Mouse (Mus musculus): Measurements from ENCODE around the gene Szrd1. TPM values are rescaled to one million over a fixed set of nuclear protein-coding genes. Genes with fewer than 3 reads are reported as not detected.

Gene Szrd1
- polyA plus RNA-seq, 1 experiment from 2014 or later: 23.3 TPM

GRCm38 (mm10) chr4:141132191-141132590 is 7.4 kb downstream of the Szrd1 start:
- peak overlapping the region; percentile 42 for H3K9ac ChIP-seq (ENCODE audit: low read depth, low read length)
- WGBS: 31% methylated on average over 8 of the region's 8 CpGs
- peaks cover 3% of the 10 kb centered on the region; the same call in 1 of the 2 replicates for H3K36me3 ChIP-seq (ENCODE audit: control insufficient read depth, insufficient read depth, low read length)
- H3K4me2 ChIP-seq (replicated peaks; ENCODE audit: low read depth, low read length): peak overlapping the region; percentile 21; the same call in 1 of the 2 replicates
- H3K27ac ChIP-seq (ENCODE audit: low read depth, low read length): peak overlapping the region; percentile 90
- H3K4me1 ChIP-seq (ENCODE audit: control insufficient read depth, insufficient read depth, low read length): peaks cover 61% of the 10 kb centered on the region
- no peaks in the 10 kb centered on the region for H3K9me3 ChIP-seq (ENCODE audit: control insufficient read depth, low read length)
- ATAC-seq (ENCODE audit: low FRiP score, low TSS enrichment): peak; percentile 41; the same call in 1 of the 2 replicates
- H3K4me3 ChIP-seq (ENCODE audit: low read length): no peak overlapping the region
- H3K27me3 ChIP-seq (ENCODE audit: control insufficient read depth, insufficient read depth, low read length): no peaks in the 10 kb centered on the region

- Histone ChIP-seq H3K4me2 (replicated peaks; ENCODE audit: low read depth, low read length) (peak overlapping the region; percentile 21), H3K9me3 (ENCODE audit: control insufficient read depth, low read length) (no peaks in the 10 kb centered on the region), H3K36me3 (ENCODE audit: control insufficient read depth, insufficient read depth, low read length) (peaks cover under 1% of the 10 kb centered on the region; the same call in 1 of the 2 replicates), H3K9ac (ENCODE audit: low read depth, low read length) (0 out of 2 replicates have a peak overlapping the region, but pooled peaks have one; percentile 42), H3K27ac (ENCODE audit: low read depth, low read length) (peak overlapping the region; percentile 90), H3K4me3 (ENCODE audit: low read length) (no peak overlapping the region), H3K27me3 (ENCODE audit: control insufficient read depth, insufficient read depth, low read length) (no peaks in the 10 kb centered on the region), H3K4me1 (ENCODE audit: control insufficient read depth, insufficient read depth, low read length) (peaks cover 55% of the 10 kb centered on the region)
- WGBS: 12% methylated on average over 5 of the region's 5 CpGs
- peak; percentile 43 for ATAC-seq (ENCODE audit: low FRiP score, low TSS enrichment)
These were observed 8.0 kb downstream of the Szrd1 start for GRCm38 (mm10) chr4:141131531-141132061.

GRCm38 (mm10) chr4:141130704-141131342 is 8.8 kb downstream of the Szrd1 start:
- Histone ChIP-seq H3K9ac (ENCODE audit: low read depth, low read length) (no peak overlapping the region), H3K36me3 (ENCODE audit: control insufficient read depth, insufficient read depth, low read length) (no peaks in the 10 kb centered on the region), H3K27ac (ENCODE audit: low read depth, low read length) (peak overlapping the region; percentile 90), H3K27me3 (ENCODE audit: control insufficient read depth, insufficient read depth, low read length) (no peaks in the 10 kb centered on the region), H3K4me2 (replicated peaks; ENCODE audit: low read depth, low read length) (no peak overlapping the region), H3K4me3 (ENCODE audit: low read length) (no peak overlapping the region), H3K9me3 (ENCODE audit: control insufficient read depth, low read length) (no peaks in the 10 kb centered on the region), H3K4me1 (ENCODE audit: control insufficient read depth, insufficient read depth, low read length) (peaks cover 52% of the 10 kb centered on the region)
- WGBS: 46% methylated on average over 6 of the region's 6 CpGs
- no peak for ATAC-seq (ENCODE audit: low FRiP score, low TSS enrichment)

GRCm38 (mm10) chr4:141129190-141129710 is 10.3 kb downstream of the Szrd1 start:
- Histone ChIP-seq H3K9me3 (ENCODE audit: control insufficient read depth, low read length) (no peaks in the 10 kb centered on the region), H3K9ac (ENCODE audit: low read depth, low read length) (no peak overlapping the region), H3K4me1 (ENCODE audit: control insufficient read depth, insufficient read depth, low read length) (peaks cover 38% of the 10 kb centered on the region), H3K36me3 (ENCODE audit: control insufficient read depth, insufficient read depth, low read length) (no peaks in the 10 kb centered on the region), H3K4me2 (replicated peaks; ENCODE audit: low read depth, low read length) (no peak overlapping the region), H3K27me3 (ENCODE audit: control insufficient read depth, insufficient read depth, low read length) (no peaks in the 10 kb centered on the region), H3K27ac (ENCODE audit: low read depth, low read length) (no peak overlapping the region), H3K4me3 (ENCODE audit: low read length) (no peak overlapping the region)
- 63% methylated on average over 6 of the region's 6 CpGs for WGBS
- ATAC-seq (ENCODE audit: low FRiP score, low TSS enrichment): no peak

- Histone ChIP-seq H3K9ac (ENCODE audit: low read depth, low read length) (no peak overlapping the region), H3K4me2 (replicated peaks; ENCODE audit: low read depth, low read length) (no peak overlapping the region), H3K4me3 (ENCODE audit: low read length) (no peak overlapping the region), H3K27ac (ENCODE audit: low read depth, low read length) (no peak overlapping the region), H3K27me3 (ENCODE audit: control insufficient read depth, insufficient read depth, low read length) (no peaks in the 10 kb centered on the region), H3K9me3 (ENCODE audit: control insufficient read depth, low read length) (no peaks in the 10 kb centered on the region), H3K36me3 (ENCODE audit: control insufficient read depth, insufficient read depth, low read length) (peaks cover 12% of the 10 kb centered on the region), H3K4me1 (ENCODE audit: control insufficient read depth, insufficient read depth, low read length) (0 out of 2 replicates have a peak, but pooled peaks cover 8% of the 10 kb centered on the region)
- WGBS: 22% methylated on average over 1 of the region's 1 CpGs
- ATAC-seq (ENCODE audit: low FRiP score, low TSS enrichment): no peak
These were observed 16.5 kb downstream of the Szrd1 start for GRCm38 (mm10) chr4:141123065-141123464.

GRCm38 (mm10) chr4:141122663-141123062 is 16.9 kb downstream of the Szrd1 start:
- no peaks in the 10 kb centered on the region for H3K9me3 ChIP-seq (ENCODE audit: control insufficient read depth, low read length)
- ATAC-seq (ENCODE audit: low FRiP score, low TSS enrichment): no peak
- 71% methylated on average over 7 of the region's 7 CpGs for WGBS
- no peak overlapping the region for H3K4me2 ChIP-seq (replicated peaks; ENCODE audit: low read depth, low read length)
- no peak overlapping the region for H3K27ac ChIP-seq (ENCODE audit: low read depth, low read length)
- no peak overlapping the region for H3K4me3 ChIP-seq (ENCODE audit: low read length)
- H3K9ac ChIP-seq (ENCODE audit: low read depth, low read length): no peak overlapping the region
- 0 out of 2 replicates have a peak, but pooled peaks cover 8% of the 10 kb centered on the region for H3K4me1 ChIP-seq (ENCODE audit: control insufficient read depth, insufficient read depth, low read length)
- peaks cover 17% of the 10 kb centered on the region for H3K36me3 ChIP-seq (ENCODE audit: control insufficient read depth, insufficient read depth, low read length)
- no peaks in the 10 kb centered on the region for H3K27me3 ChIP-seq (ENCODE audit: control insufficient read depth, insufficient read depth, low read length)

- peak; percentile 65 for ATAC-seq (ENCODE audit: low FRiP score, low TSS enrichment)
- Histone ChIP-seq H3K9me3 (ENCODE audit: control insufficient read depth, low read length) (no peaks in the 10 kb centered on the region), H3K4me3 (ENCODE audit: low read length) (no peak overlapping the region), H3K27ac (ENCODE audit: low read depth, low read length) (no peak overlapping the region), H3K4me1 (ENCODE audit: control insufficient read depth, insufficient read depth, low read length) (0 out of 2 replicates have a peak, but pooled peaks cover 8% of the 10 kb centered on the region), H3K27me3 (ENCODE audit: control insufficient read depth, insufficient read depth, low read length) (no peaks in the 10 kb centered on the region), H3K4me2 (replicated peaks; ENCODE audit: low read depth, low read length) (no peak overlapping the region), H3K36me3 (ENCODE audit: control insufficient read depth, insufficient read depth, low read length) (peaks cover 35% of the 10 kb centered on the region), H3K9ac (ENCODE audit: low read depth, low read length) (no peak overlapping the region)
- whole genome bisulfite sequencing: 26% methylated on average over 11 of the region's 11 CpGs
These were observed 18.9 kb downstream of the Szrd1 start for GRCm38 (mm10) chr4:141120700-141121099.

GRCm38 (mm10) chr4:141118691-141119090 is 20.9 kb downstream of the Szrd1 start:
- H3K4me1 ChIP-seq (ENCODE audit: control insufficient read depth, insufficient read depth, low read length): 0 out of 2 replicates have a peak, but pooled peaks cover 7% of the 10 kb centered on the region
- no peak overlapping the region for H3K27ac ChIP-seq (ENCODE audit: low read depth, low read length)
- no peak overlapping the region for H3K4me3 ChIP-seq (ENCODE audit: low read length)
- no peaks in the 10 kb centered on the region for H3K9me3 ChIP-seq (ENCODE audit: control insufficient read depth, low read length)
- WGBS: 81% methylated on average over 4 of the region's 4 CpGs
- ATAC-seq (ENCODE audit: low FRiP score, low TSS enrichment): no peak
- peaks cover 53% of the 10 kb centered on the region for H3K36me3 ChIP-seq (ENCODE audit: control insufficient read depth, insufficient read depth, low read length)
- no peak overlapping the region for H3K9ac ChIP-seq (ENCODE audit: low read depth, low read length)
- no peak overlapping the region for H3K4me2 ChIP-seq (replicated peaks; ENCODE audit: low read depth, low read length)
- H3K27me3 ChIP-seq (ENCODE audit: control insufficient read depth, insufficient read depth, low read length): no peaks in the 10 kb centered on the region

- Histone ChIP-seq H3K27me3 (ENCODE audit: control insufficient read depth, insufficient read depth, low read length) (no peaks in the 10 kb centered on the region), H3K4me1 (ENCODE audit: control insufficient read depth, insufficient read depth, low read length) (no peaks in the 10 kb centered on the region), H3K4me3 (ENCODE audit: low read length) (no peak overlapping the region), H3K9ac (ENCODE audit: low read depth, low read length) (no peak overlapping the region), H3K4me2 (replicated peaks; ENCODE audit: low read depth, low read length) (no peak overlapping the region), H3K9me3 (ENCODE audit: control insufficient read depth, low read length) (peaks cover 3% of the 10 kb centered on the region; the same call in 1 of the 2 replicates), H3K36me3 (ENCODE audit: control insufficient read depth, insufficient read depth, low read length) (peaks cover 75% of the 10 kb centered on the region), H3K27ac (ENCODE audit: low read depth, low read length) (no peak overlapping the region)
- no peak for ATAC-seq (ENCODE audit: low FRiP score, low TSS enrichment)
- 96% methylated on average over 8 of the region's 8 CpGs for WGBS
These were observed 24.2 kb downstream of the Szrd1 start for GRCm38 (mm10) chr4:141115398-141115797.
